ENCODE assay signal across 8 mouse cellular contexts in genomic region chr2:147185561-147185960, GRCm38 (mm10). TPM values are rescaled to one million over a fixed set of nuclear protein-coding genes. Genes with fewer than 3 reads are reported as not detected.
DNase-seq lines count a peak whose midpoint lies in the region; ATAC-seq and TF ChIP-seq lines count a peak whose summit lies in the region.
"Had no signal": no experiment of that assay in that cellular context is flagged by ENCODE, and none has a peak within 500 bp of the region (broad histone marks: within the 10 kb centered on the region; RNA-seq: fewer than 3 reads in every experiment).

No protein-coding gene starts in this region.

- under 1% methylated on average over 23 of the region's 23 CpGs for WGBS in lung, embryonic 16.5 days
- 2% methylated on average over 23 of the region's 23 CpGs for WGBS in lung, adult 2 months
- WGBS in forebrain, embryonic 13.5 days = 2% methylated on average over 23 of the region's 23 CpGs
- WGBS in limb, embryonic 13.5 days = under 1% methylated on average over 23 of the region's 23 CpGs
- 2% methylated on average over 23 of the region's 23 CpGs for WGBS in stomach, embryonic 16.5 days

- H3K9ac ChIP-seq in lung, embryonic 16.5 days (ENCODE audit: low read length) = no peak overlapping the region
- 0 out of 2 replicates have a peak overlapping the region, but pooled peaks have one; percentile 2 for H3K9ac ChIP-seq in forebrain, embryonic 13.5 days
- H3K9ac ChIP-seq in limb, embryonic 13.5 days = no peak overlapping the region
- no peak overlapping the region for H3K9ac ChIP-seq in stomach, embryonic 16.5 days (ENCODE audit: low read length)

- peaks cover 96% of the 10 kb centered on the region for H3K27me3 ChIP-seq in lung, embryonic 16.5 days (ENCODE audit: control insufficient read depth, insufficient read depth, low read depth, low read length)
- H3K27me3 ChIP-seq in forebrain, embryonic 13.5 days = peaks cover 96% of the 10 kb centered on the region
- peaks cover 97% of the 10 kb centered on the region for H3K27me3 ChIP-seq in limb, embryonic 13.5 days
- H3K27me3 ChIP-seq in stomach, embryonic 16.5 days (ENCODE audit: control insufficient read depth, insufficient read depth, low read length) = peaks cover 96% of the 10 kb centered on the region

- no peak for DNase-seq in lung, adult 2 months
- no peak for DNase-seq in T-cell, adult 2 months (ENCODE audit: low spot score)
- DNase-seq in left cerebral cortex, postnatal 25 days (ENCODE audit: low spot score in 2 of 2) = no peak
- DNase-seq: kidney, postnatal 14 days had no signal

- TF ChIP-seq POLR2A in lung, adult 2 months (IDR thresholded peaks at IDR 0.05; ENCODE audit: borderline replicate concordance, extremely low read depth, low read depth, low read length) = no peak

- intact Hi-C loops in left cerebral cortex, postnatal 25 days (cut with DNase I) = loop anchor here (5.0 kb wide), 2 partner anchors 177 to 463 kb away; partner anchors contain the start of gene Pax1

- no peak for ATAC-seq in lung, embryonic 16.5 days (ENCODE audit: low read depth)
- ATAC-seq in forebrain, embryonic 13.5 days = no peak
- no peak for ATAC-seq in limb, embryonic 13.5 days (ENCODE audit: low FRiP score, low read depth)
- no peak for ATAC-seq in stomach, embryonic 16.5 days (ENCODE audit: insufficient read depth, low FRiP score)

- no peaks in the 10 kb centered on the region for H3K9me3 ChIP-seq in lung, embryonic 16.5 days (ENCODE audit: control insufficient read depth, low read length)
- no peaks in the 10 kb centered on the region for H3K9me3 ChIP-seq in forebrain, embryonic 13.5 days (replicated peaks)
- no peaks in the 10 kb centered on the region for H3K9me3 ChIP-seq in limb, embryonic 13.5 days
- no peaks in the 10 kb centered on the region for H3K9me3 ChIP-seq in stomach, embryonic 16.5 days (replicated peaks; ENCODE audit: control insufficient read depth, low read length)

- peaks cover 24% of the 10 kb centered on the region for H3K4me1 ChIP-seq in lung, embryonic 16.5 days (replicated peaks; ENCODE audit: control insufficient read depth, insufficient read depth, low read length)
- H3K4me1 ChIP-seq in lung, adult 2 months (ENCODE audit: control insufficient read depth, insufficient read depth, low read length) = peaks cover 9% of the 10 kb centered on the region; the same call in 1 of the 2 replicates
- H3K4me1 ChIP-seq in forebrain, embryonic 13.5 days = peaks cover 44% of the 10 kb centered on the region
- H3K4me1 ChIP-seq in limb, embryonic 13.5 days = peaks cover 20% of the 10 kb centered on the region
- H3K4me1 ChIP-seq in stomach, embryonic 16.5 days (ENCODE audit: control insufficient read depth, insufficient read depth, low read length) = peaks cover 12% of the 10 kb centered on the region; the same call in 1 of the 2 replicates

- peak overlapping the region; percentile 1 for H3K4me3 ChIP-seq in lung, embryonic 16.5 days (ENCODE audit: low read length)
- H3K4me3 ChIP-seq in lung, adult 2 months (replicated peaks; ENCODE audit: extremely low read depth, low read depth, low read length) = no peak overlapping the region
- peak overlapping the region; percentile 23 for H3K4me3 ChIP-seq in forebrain, embryonic 13.5 days
- peak overlapping the region; percentile 16 for H3K4me3 ChIP-seq in limb, embryonic 13.5 days
- H3K4me3 ChIP-seq in stomach, embryonic 16.5 days (replicated peaks; ENCODE audit: low read length) = peak overlapping the region; percentile 23

- H3K4me2 ChIP-seq in lung, embryonic 16.5 days (ENCODE audit: low read depth, low read length) = peak overlapping the region; percentile 7
- peak overlapping the region; percentile 42 for H3K4me2 ChIP-seq in forebrain, embryonic 13.5 days
- H3K4me2 ChIP-seq in limb, embryonic 13.5 days (replicated peaks) = peak overlapping the region; percentile 23; the same call in 1 of the 2 replicates
- no peak overlapping the region for H3K4me2 ChIP-seq in stomach, embryonic 16.5 days (ENCODE audit: low read depth, low read length)

- H3K27ac ChIP-seq in lung, embryonic 16.5 days (ENCODE audit: low read length) = no peak overlapping the region
- H3K27ac ChIP-seq in forebrain, embryonic 13.5 days = no peak overlapping the region
- no peak overlapping the region for H3K27ac ChIP-seq in limb, embryonic 13.5 days
- no peak overlapping the region for H3K27ac ChIP-seq in stomach, embryonic 16.5 days (ENCODE audit: low read length)

- no peaks in the 10 kb centered on the region for H3K36me3 ChIP-seq in lung, embryonic 16.5 days (ENCODE audit: control insufficient read depth, insufficient read depth, low read length)
- no peaks in the 10 kb centered on the region for H3K36me3 ChIP-seq in forebrain, embryonic 13.5 days (ENCODE audit: poor library complexity, severe bottlenecking)
- no peaks in the 10 kb centered on the region for H3K36me3 ChIP-seq in limb, embryonic 13.5 days
- no peaks in the 10 kb centered on the region for H3K36me3 ChIP-seq in stomach, embryonic 16.5 days (ENCODE audit: control insufficient read depth, insufficient read depth, low read length)

- no peak for TF ChIP-seq CTCF in lung, adult 2 months (IDR thresholded peaks at IDR 0.05; ENCODE audit: insufficient read depth, low read length)

RNA-seq across cellular contexts. Expression of gene Nkx2-2, which starts 8.5 kb away (rescaled TPM):
- polyA plus RNA-seq in lung, embryonic 16.5 days (2015; fragmentation: Nextera tagmentation; extraction: Ambion mirVana) = not detected in 2 replicates
- not detected in 2 replicates for polyA plus RNA-seq in lung, adult 2 months (2012; rRNA removed)
- 3.1 and 3.2 TPM in 2 replicates for polyA plus RNA-seq in forebrain, embryonic 13.5 days (2015; fragmentation: Nextera tagmentation; extraction: Ambion mirVana)
- not detected in 2 replicates for polyA plus RNA-seq in limb, embryonic 13.5 days (2015; fragmentation: Nextera tagmentation; extraction: Ambion mirVana)
- polyA plus RNA-seq in stomach, embryonic 16.5 days (2015; fragmentation: Nextera tagmentation; extraction: Ambion mirVana) = 1.0 and 1.5 TPM in 2 replicates
- total RNA-seq in left cerebral cortex, postnatal 25 days (2021) = 1 to 10 TPM; 6.0 to 6.5 TPM
